Mouse (Mus musculus): Measurements from ENCODE around the gene Hao1.

Gene Hao1

GRCm38 (mm10) chr2:134465132-134465531 lies 89.0 kb downstream of the Hao1 start:
- no peak for DNase-seq (ENCODE audit: low spot score)

GRCm38 (mm10) chr2:134462321-134462720 lies 91.8 kb downstream of the Hao1 start:
- no peak for DNase-seq (ENCODE audit: low spot score)

GRCm38 (mm10) chr2:134460831-134461230 lies 93.3 kb downstream of the Hao1 start:
- DNase-seq (ENCODE audit: low spot score): no peak

- DNase-seq (ENCODE audit: low spot score): no peak
Observed at GRCm38 (mm10) chr2:134456065-134456505, 98.1 kb downstream of the Hao1 start.

- DNase-seq (ENCODE audit: low spot score): no peak
Observed at GRCm38 (mm10) chr2:134452748-134453147, 101.4 kb downstream of the Hao1 start.

- no peak for DNase-seq (ENCODE audit: low spot score)
Observed at GRCm38 (mm10) chr2:134450976-134451375, 103.2 kb downstream of the Hao1 start.

Data from urinary bladder, postnatal 10 days (tissue).